Mouse (Mus musculus): ENCODE data around the gene Plekhg1.
A peak's percentile ranks its signal among the peaks of the same experiment; 100 is the strongest.

The Plekhg1 gene

DNA sequence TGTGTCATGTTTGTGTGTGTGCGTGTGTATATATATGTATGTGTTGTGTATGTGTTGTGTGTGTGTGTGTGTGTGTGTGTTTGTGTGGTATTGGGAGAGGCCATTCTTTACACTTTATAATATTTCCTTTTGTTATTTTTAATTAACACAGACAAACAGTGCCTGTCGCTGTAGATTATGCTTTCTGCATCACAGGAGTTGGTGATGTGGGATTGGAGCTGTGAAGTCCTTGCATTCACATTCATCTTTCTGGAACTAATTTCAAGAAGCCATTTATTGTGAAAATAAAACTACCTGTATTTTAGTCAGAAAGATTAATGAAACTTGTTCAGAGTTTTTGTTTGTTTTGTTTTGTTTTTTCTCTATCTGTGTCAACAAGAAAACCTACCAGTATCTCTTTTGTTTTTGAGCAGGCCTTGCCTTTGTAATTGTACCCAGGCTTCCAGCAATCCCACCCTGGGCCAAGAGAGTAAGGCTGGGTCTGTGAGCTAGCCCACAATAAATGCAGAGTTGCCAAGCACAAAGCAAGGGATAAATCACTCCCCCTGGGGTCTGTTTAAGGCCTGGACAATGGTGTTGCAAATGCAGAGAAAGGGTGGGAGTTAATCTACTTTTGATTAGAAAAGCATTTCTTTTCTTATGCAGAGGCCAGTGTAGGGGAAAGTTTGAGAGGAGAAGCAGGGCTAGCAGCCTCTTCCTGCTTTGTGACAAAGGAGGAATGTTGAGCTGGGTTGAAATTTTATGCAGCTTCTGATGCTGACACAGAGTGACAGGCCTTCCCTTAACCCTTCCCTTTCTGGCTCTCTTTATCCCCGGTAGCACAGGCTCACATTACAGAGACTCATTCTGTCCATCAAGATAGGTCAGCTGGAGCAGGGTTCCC is 151.5 kb downstream of the Plekhg1 start:
- DNase-seq (ENCODE audit: low spot score): no peak

DNA sequence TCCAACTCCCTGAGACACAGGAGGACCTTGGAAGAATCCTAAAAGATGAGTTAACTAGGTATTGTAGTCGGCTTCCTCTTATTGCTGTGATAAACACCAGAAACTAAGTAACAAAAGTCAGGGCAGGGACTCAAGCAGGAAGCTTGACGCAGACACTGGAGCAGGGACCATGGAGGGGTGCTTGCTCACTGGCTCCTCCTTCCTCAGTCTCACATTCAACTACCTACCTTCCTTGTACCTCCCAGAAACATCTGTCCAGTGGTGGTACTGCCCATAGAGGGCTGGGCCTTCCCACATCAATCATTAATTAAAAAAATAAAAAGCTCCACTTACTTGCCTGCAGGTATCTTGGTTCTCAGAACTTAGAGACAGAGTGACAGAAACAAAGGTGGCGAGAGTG is 152.2 kb downstream of the Plekhg1 start:
- DNase-seq (ENCODE audit: low spot score): no peak

DNA sequence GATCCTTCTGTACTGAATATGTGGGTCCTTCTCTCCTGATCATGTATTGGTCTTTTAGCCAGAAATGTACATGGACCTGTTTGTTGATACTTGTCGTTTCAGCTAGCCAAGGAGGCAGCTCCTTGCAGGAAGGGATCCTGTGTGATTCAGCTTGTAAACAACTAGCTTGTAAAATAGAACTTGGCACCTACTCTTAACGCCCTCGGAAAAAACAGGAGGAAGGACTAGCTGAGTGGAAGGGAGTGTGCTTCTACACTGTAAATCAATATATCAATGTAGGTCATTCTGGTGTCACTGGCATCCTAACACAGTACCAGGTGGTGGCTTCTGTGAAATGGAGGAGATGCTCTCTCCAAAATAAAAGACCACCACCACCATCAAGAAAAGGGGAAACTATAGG is 157.9 kb downstream of the Plekhg1 start:
- DNase-seq (ENCODE audit: low spot score): no peak

DNA sequence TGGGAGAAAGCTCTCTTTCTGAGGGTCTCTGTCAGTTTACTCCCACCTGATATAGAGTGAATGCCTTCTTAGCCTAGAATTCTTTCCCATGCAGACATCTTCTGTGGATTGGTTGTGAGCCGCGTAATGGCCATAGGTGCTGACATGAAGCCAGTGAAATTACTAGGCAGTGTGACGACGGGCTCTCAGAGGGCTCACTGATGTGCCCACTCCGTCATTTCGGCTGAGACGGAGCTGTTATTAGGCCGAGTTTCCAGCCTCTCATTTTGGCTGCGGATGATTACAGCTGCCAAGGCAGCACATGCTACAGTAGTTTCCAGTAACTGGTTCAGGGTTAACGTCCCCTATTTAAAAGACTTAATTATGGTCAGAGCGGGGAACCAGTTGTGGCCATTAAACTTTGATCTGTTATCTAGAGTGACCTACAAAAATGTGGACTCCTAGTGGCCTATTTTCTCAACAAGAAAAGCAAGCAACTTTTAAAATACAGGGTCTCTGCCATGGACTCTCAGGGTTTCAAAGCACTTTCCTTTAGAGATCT is 160.3 kb downstream of the Plekhg1 start:
- no peak for DNase-seq (ENCODE audit: low spot score)

DNA sequence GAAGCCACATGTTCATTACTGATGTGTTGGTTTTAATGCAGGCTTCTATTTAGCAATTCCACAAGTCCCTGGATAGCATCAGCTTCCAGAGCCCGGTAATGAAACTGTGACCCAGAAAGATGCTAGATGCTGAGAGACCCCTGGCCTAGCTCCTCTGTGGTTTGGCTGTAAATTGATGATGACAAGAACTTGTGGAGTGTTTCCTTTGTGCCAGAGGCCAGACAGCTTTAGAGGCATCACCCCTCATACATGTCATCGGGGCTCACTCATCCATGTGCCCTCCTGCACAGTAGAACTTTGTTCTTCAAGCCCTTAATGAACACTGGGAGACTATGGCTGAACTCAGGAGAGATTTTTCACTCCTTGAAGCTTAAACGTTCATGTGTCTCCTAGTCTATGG is 165.6 kb downstream of the Plekhg1 start:
- no peak for DNase-seq (ENCODE audit: low spot score)

DNA sequence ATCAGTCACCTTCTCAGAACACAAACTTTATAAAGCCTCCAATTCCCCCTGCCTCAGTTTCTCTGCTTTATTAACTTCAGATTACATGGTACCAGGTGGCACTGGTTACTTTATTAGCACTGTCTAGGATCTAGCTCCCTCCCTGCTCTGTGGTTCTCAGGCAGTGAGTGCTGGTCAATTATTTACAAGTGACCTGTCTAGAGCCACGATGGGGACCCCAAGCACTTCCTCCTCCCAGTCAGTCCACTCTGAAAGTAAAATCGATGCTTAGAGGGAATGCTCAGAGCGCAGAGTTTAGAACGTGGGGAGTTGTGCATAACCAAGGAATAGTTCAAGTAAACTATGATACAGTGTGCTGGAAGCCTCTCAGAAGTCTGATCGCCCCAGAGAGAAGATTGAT is 173.9 kb downstream of the Plekhg1 start:
- no peak for DNase-seq (ENCODE audit: low spot score)

DNA sequence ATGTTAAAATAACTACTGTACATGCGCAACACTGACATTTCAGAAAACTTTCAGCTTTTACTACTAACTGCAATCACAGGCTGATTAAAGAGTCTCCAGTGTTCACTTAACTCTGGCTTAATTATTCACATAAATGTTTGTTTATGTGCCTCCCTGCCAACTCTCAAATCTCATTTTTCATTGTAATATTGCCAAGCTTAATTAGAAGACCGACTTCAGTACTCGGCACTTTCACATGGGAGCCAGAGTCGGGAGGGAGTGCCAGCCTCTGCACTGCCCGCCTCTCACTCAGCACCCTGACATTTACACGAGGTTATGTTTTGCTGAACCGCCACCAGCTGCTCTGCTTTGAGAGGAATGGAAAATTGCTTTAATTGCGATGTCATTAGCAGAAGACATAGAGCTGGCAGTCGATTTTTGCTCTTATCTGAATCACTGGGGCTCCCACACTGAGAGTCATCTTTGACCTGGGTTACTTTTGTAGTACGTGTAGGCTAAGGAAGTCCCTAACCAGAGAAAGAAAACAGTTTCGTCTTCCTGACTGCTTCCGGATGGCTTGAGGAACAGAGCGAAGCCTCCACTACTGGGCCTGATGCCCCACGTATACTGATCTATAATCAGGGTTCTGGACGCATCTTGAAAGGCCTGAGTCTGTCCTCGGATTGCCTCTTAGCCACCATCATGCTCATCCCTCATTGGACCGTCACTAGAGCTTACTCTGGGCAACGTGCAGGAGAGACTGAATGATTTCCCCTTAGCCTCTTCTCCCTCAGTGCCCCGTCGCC is 180.4 kb downstream of the Plekhg1 start:
- no peak for DNase-seq (ENCODE audit: low spot score)

DNA sequence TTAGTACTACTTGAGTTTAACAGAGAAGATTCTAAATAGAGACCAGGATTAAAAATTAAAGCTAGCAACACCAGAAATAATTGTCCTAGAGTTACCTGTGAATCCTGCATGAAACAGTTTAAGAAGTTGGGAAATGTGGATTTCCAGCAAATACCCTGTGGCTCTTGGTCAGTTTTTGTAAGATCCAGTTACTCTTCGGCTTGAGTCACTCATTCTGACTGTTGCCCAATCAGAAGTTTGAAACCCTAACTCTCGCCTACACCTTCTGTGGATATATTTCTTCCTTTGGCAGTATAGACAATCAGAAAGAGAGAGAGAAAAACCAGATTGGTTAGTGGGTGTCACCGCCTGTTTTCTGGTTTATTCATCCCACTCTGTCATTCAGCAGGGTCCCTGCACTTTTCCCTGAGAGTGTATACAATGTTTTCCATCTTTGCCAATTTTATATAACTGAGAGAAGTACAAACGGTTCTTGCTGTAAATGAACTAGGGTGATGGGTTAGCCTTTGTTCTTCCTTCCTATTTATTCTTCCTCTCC is 187.9 kb downstream of the Plekhg1 start:
- no peak for DNase-seq (ENCODE audit: low spot score)

DNA sequence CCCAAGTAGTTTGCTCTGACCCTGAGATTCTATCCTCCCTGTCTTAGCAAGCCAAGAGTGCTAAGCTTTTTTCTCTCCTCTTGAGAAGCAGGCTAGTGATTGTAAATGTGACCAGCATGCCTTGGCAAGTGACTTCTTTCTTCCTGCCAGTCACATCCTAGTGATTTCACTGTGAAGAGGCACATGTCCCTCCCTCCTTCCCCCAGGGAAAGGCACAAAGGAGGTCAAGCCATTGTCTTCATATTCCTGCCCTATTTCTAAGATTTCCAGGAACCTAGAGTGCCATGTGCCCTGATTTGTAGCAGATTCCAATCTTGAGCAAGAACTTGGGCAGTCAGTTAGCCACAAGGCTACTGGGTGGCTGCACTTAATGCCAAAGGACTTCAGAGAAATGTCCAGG is 191.7 kb downstream of the Plekhg1 start:
- no peak for DNase-seq (ENCODE audit: low spot score)

DNA sequence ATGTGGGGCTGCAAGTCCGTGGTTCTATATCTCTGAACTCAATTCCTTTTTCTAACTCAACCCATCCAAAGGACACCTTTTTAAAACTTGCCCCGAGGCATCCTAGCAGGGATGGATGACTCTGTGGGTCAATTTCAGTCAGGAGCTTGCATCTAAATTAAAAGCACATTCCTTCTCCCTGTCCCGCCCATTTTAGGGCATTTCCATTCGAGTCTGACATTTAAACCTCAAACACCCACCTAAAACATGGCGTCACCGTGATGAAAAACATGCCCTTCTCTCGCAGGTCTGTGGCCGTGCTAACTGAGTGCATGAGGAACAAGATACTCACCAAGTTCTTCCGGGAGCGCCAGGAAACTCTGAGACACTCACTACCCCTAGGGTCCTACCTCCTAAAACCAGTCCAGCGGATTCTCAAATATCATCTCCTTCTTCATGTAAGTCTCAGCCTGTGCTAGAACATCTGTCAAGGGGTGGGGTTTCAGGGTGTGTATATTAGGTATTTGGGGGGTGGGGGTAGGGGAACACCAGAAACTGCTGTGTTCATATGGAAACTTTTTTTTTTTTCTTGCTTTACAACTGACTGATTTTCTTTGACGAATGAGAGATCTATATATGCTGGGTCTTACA is 193.3 kb downstream of the Plekhg1 start:
- no peak for DNase-seq (ENCODE audit: low spot score)

DNA sequence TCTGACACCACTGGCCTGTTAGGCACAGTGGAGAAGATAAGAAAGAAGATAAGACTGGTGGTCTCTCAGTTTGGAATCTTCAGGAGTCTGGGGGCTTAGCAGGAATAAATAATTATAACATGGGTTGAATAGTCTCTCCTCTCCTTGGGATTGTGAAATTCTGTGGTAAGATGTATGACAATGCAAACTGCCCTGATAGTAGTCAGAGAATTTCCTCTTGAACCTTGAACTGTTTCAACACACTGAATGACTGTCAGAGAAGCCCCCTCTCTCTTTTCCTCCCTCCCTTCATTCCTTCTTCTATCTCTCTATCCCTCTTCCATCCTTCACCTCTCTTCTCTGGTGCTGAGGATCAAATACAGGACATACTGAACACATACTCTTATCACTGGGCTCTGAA is 196.7 kb downstream of the Plekhg1 start:
- no peak for DNase-seq (ENCODE audit: low spot score)

DNA sequence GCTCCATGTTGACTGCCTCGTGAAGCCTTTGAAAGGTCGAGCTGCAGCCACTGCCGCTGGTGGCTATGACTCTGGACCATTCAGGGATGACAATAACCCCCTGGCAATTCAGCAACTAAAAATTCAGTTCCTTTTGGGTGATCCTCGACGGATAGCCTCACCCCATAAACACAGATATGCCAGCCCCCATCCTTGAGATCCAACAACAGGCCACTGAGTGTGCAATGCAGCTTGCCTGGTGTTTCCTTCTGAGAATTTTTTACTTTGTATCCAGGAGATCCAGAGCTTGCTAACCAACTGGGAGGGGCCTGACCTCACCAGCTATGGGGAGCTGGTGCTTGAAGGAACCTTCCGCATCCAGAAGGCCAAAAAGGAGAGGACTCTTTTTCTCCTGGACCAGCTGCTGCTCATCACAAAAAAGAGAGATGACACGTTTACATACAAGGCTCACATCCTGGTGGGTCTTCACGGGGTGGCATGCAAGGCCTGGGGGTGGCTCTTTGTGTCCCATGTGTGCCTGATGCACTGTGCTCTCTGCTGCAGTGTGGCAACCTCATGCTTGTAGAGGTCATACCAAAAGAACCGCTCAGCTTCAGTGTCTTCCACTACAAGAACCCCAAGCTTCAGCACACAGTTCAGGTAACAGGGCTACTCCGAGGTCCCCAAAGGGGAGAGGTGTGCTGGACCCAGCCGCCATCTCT is 199.9 kb downstream of the Plekhg1 start:
- DNase-seq (ENCODE audit: low spot score): no peak

DNA sequence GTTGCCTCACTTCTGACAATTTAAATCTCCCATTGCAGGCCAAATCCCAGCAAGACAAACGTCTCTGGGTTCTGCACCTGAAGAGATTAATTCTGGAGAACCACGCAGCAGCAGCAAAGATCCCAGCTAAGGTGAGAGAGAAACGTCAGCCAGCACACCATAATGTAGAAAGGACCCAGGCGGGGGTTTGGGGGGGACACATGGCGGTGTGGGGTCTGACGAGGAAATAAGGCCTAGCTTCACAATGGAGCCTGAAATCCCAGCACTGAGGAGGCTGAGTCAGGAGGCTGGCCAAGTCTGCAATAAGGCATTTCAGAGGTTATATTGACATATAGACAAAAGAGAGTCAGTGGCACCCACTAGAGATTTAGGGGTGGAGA is 200.4 kb downstream of the Plekhg1 start:
- DNase-seq (ENCODE audit: low spot score): no peak

DNA sequence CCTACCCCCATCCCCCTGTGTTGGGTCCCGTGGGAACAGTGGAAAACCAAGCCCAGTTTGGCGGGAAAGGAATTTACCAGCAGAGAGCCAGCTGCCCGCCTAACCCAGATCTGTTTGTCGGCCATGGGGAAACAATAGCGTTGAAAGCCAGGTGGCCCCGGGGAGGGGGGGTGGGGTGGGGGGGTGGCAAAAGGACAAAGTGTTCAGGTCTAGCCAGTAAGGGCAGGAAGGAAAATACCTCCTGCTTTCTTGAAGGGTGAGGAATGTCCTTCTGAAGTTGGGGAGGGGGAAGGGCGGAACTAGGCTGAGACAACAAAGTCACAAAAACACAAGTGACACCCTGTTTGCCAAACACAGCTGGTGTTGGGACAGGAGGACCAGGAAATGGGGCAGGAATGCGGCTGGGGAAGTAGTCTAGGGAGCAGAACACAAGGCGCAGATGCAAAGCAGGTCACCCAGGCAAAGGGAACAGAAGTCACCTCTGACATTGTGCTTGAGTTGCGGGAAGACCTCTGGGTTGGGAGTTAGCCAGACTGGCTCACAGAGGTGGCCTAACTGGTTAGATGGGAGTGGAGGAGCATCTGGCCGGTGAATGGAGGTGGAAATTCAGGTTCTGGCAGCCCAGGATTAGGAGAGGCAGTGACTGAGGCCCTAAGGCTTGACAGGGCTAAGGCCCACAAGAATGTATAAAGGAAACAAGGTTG is 201.0 kb downstream of the Plekhg1 start:
- peak; percentile 25 for DNase-seq (ENCODE audit: low spot score)

DNA sequence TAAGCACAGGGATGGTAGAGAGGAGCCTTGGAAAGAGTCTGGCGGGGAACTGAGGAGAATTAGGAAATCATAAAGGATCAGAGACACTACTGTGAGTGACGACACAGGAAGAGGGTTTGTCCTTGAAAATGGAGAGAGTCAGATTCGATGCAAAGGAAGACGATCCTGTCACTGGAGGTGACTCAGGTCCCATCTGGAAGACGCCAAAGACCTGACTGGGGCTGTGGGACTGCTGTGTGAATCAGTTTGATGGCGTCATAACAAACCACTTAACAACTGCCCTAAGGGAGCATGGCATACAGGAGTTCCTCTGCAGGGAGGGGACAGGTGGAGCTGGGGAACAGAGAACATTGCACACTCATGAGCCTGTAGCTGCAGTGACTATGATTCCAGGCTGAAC is 202.1 kb downstream of the Plekhg1 start:
- no peak for DNase-seq (ENCODE audit: low spot score)

DNA sequence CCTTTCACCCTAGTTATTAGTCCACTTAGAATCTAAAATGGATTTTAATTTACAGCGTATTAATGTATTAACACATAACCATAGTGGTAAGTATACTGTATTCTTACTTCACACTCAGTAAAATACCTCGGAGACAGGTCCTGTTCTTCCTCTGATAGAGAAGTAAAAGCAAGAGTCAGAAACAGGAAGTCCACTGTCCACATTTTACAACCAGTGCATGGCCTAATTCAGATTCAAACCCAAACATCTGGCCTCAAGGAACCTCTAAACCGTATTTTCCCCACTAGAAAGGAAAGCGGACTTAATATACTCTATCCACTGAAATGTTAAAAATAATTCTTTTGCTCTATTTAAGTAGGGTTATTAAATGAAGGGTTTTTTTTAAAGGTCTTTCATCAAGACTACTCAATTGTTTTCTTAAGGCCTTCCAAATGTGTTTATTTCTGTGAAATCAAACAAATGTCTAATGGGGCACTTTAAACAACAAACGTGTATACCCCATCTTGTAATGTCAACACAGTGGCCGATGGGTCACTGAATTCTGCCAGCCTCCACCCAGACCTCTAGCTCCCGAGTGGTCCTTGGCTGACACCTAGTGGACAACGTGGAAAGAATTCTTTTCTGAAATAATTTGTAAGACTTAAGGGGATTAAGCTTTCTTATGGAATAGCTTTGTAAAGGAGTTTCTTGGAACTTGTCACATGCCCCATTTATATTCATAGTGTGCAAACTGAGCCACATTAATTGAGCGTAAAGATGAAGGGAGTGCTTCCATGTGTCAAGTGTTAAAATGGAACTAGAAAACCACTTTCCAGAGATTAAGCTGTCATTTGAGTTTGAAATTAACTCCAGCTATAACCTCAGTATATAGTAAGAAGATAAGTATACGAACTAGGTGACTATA is 203.6 kb downstream of the Plekhg1 start:
- peak; percentile 47 for DNase-seq (ENCODE audit: low spot score)

DNA sequence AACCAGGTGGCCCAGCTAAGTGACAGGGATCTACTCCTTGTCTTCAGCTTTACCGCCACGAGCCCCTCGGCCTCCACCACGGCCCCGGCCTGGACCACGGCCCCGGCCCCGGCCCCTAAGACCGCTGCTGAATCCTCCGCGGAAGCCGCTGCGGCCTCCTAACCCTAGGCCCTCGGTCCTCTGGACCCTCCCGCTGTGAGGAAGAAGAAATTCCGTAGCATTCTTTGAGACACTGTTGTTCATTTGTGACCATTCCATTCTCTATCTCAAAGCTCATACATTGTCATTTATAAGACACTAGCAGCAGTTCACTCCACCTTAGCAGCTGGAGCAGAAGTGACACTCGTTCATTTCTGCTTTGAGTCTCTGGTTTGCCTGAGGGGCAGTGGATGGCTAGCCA is 206.7 kb downstream of the Plekhg1 start:
- DNase-seq (ENCODE audit: low spot score): no peak

DNA sequence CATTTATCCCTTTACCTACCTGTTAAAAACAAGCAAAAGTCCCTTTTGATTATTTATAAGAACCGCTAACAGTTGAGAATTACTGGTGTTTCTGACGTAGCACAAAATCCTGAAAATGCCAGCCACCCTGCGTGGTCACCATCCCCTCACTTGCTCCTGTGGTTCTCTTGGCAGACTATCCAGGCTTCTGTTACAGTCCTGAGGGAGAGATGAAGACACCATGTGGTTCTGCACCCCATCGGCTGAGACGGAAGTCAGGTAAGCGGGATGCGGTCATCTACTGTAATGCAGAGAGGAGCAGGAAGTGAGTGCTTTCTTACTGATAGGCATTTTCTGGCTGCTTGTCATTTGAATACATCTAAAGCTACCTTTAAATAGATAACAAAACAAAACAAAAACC is 207.2 kb downstream of the Plekhg1 start:
- no peak for DNase-seq (ENCODE audit: low spot score)

DNA sequence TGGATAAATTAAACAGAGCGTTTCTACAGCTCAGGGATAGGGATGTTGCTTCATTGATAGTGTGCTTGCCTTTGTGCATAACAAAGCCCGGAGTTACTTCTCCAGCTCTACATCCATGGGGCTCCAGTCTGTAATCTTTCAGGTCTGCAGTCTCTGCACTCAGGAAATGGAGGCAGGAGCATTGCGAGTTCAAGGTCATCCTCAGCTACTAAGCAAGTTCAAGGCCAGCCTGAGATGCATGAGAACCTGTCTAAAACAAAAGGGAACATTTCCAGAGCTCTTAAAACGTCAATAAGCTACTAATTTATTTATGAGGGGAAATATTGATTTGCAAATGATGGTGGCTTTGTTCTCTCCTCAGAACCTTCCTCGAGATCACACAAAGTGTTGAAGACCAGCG is 209.1 kb downstream of the Plekhg1 start:
- DNase-seq (ENCODE audit: low spot score): no peak

DNA sequence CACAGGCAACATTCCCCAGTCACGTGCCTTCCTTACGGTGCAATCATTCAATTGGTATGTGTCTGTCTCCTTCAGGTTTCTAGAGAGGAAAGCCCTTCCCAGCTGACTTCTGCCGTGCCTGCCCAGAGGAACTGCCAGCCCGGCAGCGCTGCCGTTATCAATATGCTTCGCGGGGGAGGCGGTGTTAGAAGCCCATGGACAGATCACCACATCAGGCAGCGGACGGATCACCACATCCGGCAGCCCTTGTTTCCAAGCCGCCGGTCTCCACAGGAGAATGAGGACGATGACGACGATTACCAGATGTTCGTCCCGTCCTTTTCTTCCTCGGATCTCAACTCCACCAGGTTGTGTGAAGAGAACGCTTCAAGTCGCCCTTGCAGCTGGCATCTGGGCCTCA is 216.3 kb downstream of the Plekhg1 start:
- DNase-seq (ENCODE audit: low spot score): no peak

All from ovary, postnatal 36 days (tissue).